Mouse (Mus musculus) retina, adult 2 months (tissue): ENCODE measurements around the gene Chrm2.

Experiments
- DNase-seq: peaks from one replicate; pipeline ENCODE4 v3.0.0-alpha.2; 2012; ENCODE audit warnings: low read depth, low spot score

Chrm2 gene

GRCm38 (mm10) chr6:36387612-36388400 is at the start of gene Chrm2:
Chrm2 (plus strand) TSS chr6:36388084.
- DNase-seq, result no peak

- no peak for DNase-seq
These were observed 13.9 kb upstream of the Chrm2 start for GRCm38 (mm10) chr6:36373983-36374382.

GRCm38 (mm10) chr6:36377936-36378335 is 9.9 kb upstream of the Chrm2 start:
- DNase-seq, result no peak

GRCm38 (mm10) chr6:36384102-36384501 is 3.8 kb upstream of the Chrm2 start:
- DNase-seq, result no peak

GRCm38 (mm10) chr6:36388401-36389259 is 746 bp downstream of the Chrm2 start:
- no peak for DNase-seq

- DNase-seq, result no peak
These were observed 1.5 kb downstream of the Chrm2 start for GRCm38 (mm10) chr6:36389260-36389965.

GRCm38 (mm10) chr6:36393705-36394104 is 5.8 kb downstream of the Chrm2 start:
- DNase-seq, result no peak

GRCm38 (mm10) chr6:36405139-36405538 is 17.3 kb downstream of the Chrm2 start:
- DNase-seq, result no peak

GRCm38 (mm10) chr6:36409016-36409415 is 21.1 kb downstream of the Chrm2 start:
- DNase-seq, result no peak

GRCm38 (mm10) chr6:36410057-36410456 is 22.2 kb downstream of the Chrm2 start:
- DNase-seq, result no peak

GRCm38 (mm10) chr6:36419716-36420115 is 31.8 kb downstream of the Chrm2 start:
- no peak for DNase-seq

GRCm38 (mm10) chr6:36437964-36438363 is 50.1 kb downstream of the Chrm2 start:
- no peak for DNase-seq

GRCm38 (mm10) chr6:36439218-36439617 is 51.3 kb downstream of the Chrm2 start:
- no peak for DNase-seq

GRCm38 (mm10) chr6:36451480-36451879 is 63.6 kb downstream of the Chrm2 start:
- DNase-seq, result no peak

- DNase-seq, result no peak
These were observed 67.2 kb downstream of the Chrm2 start for GRCm38 (mm10) chr6:36455071-36455470.

GRCm38 (mm10) chr6:36457015-36457414 is 69.1 kb downstream of the Chrm2 start:
- DNase-seq, result no peak

GRCm38 (mm10) chr6:36464008-36464407 is 76.1 kb downstream of the Chrm2 start:
- DNase-seq, result no peak

GRCm38 (mm10) chr6:36484132-36484665 is 96.3 kb downstream of the Chrm2 start:
- DNase-seq, result no peak

GRCm38 (mm10) chr6:36507008-36507663 is 119.3 kb downstream of the Chrm2 start:
- no peak for DNase-seq

- no peak for DNase-seq
These were observed 120.1 kb downstream of the Chrm2 start for GRCm38 (mm10) chr6:36507946-36508345.

- DNase-seq, result no peak
These were observed 120.6 kb downstream of the Chrm2 start for GRCm38 (mm10) chr6:36508469-36508868.
